Mouse (Mus musculus) kidney, adult 2 months (tissue): ENCODE results near the gene Hmgb2. TPM values are rescaled to one million over a fixed set of nuclear protein-coding genes. Genes with fewer than 3 reads are reported as not detected.

Experiments used
- DNase-seq: peaks from one replicate; pipeline ENCODE4 v3.0.0; 2021
- H3K27ac ChIP-seq: fragments of 200-500 bp; 2 replicates; pipeline ENCODE4 v1.5.1; 2012; ENCODE audit warnings: low read depth, low read length, control low read depth, inconsistent platforms; ENCODE audit not compliant: insufficient read depth
- H3K27me3 ChIP-seq: fragments of 200-500 bp; replicated peaks from 2 replicates; pipeline ENCODE4 v1.6.1; 2012; ENCODE audit warnings: mild to moderate bottlenecking, moderate library complexity, low read length, inconsistent platforms; ENCODE audit not compliant: control insufficient read depth, insufficient read depth
- H3K36me3 ChIP-seq: fragments of 200-500 bp; 2 replicates; pipeline ENCODE4 v1.6.1; 2012; ENCODE audit warnings: mild to moderate bottlenecking, moderate library complexity, low read length, inconsistent platforms; ENCODE audit not compliant: control insufficient read depth, insufficient read depth
- H3K4me1 ChIP-seq: fragments of 200-500 bp; 2 replicates; pipeline ENCODE4 v1.6.1; 2011; ENCODE audit warnings: low read length; ENCODE audit not compliant: control insufficient read depth, insufficient read depth
- H3K4me3 ChIP-seq: fragments of 200-500 bp; 2 replicates; pipeline ENCODE4 v1.5.1; 2011; ENCODE audit warnings: mild to moderate bottlenecking, low read depth, low read length, control low read depth; ENCODE audit not compliant: insufficient read depth
- CTCF ChIP-seq: fragments of 200-500 bp; conservative IDR thresholded peaks from 2 replicates; pipeline ENCODE4 v1.5.1; 2011; ENCODE audit warnings: low read depth, mild to moderate bottlenecking, control low read depth, low read length, moderate library complexity, mixed read lengths; ENCODE audit not compliant: insufficient read depth, insufficient read length
- POLR2A ChIP-seq: fragments of 200-500 bp; IDR thresholded peaks from one replicate; pipeline ENCODE4 v1.6.1; 2011; ENCODE audit warnings: low read depth, low read length, control low read depth
- WGBS: fragments of 180-500 bp; shearing (Covaris S2); methylation state at CpG from one replicate; pipeline ENCODE4 v1.1.7; 2018; 5-methylcytosine and 5-hydroxymethylcytosine counted together
- polyA plus RNA-seq: library from polyadenylated mRNA; depleted of rRNA; stranded (reverse); fragments of >200 nt; gene quantifications from 2 replicates; pipeline ENCODE4 v1.2.3, GENCODE M21; 2012; rRNA removed

Gene Hmgb2
- polyA plus RNA-seq, 1 experiment, result 6.8 TPM

DNA sequence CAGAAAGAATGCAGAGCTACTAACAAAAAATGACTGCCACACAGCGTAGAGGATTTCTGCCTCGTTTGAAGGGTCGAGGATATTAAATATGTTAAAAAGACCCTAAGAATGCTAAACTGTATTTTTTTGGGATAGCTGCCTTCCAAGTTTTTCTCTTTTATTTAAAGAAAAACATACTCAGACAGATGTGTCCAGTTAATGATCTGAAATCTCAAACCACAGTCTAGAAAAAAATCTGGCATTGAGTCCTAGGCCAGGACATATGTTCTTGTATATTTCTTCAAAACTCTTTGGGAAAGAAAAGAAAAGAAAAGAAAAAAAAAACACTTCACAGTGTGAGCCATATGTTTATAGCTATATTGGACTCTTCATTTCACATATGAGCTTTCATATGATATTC, 51.0 kb downstream of the Hmgb2 start:
- no peaks in the 10 kb centered on the region for H3K4me1 ChIP-seq
- H3K27ac ChIP-seq, result no peak overlapping the region
- no peaks in the 10 kb centered on the region for H3K36me3 ChIP-seq
- TF ChIP-seq CTCF, result no peak
- TF ChIP-seq POLR2A, result no peak
- no peaks in the 10 kb centered on the region for H3K27me3 ChIP-seq
- 92% methylated on average over 3 of the region's 3 CpGs for WGBS
- no peak for DNase-seq
- H3K4me3 ChIP-seq, result no peak overlapping the region

DNA sequence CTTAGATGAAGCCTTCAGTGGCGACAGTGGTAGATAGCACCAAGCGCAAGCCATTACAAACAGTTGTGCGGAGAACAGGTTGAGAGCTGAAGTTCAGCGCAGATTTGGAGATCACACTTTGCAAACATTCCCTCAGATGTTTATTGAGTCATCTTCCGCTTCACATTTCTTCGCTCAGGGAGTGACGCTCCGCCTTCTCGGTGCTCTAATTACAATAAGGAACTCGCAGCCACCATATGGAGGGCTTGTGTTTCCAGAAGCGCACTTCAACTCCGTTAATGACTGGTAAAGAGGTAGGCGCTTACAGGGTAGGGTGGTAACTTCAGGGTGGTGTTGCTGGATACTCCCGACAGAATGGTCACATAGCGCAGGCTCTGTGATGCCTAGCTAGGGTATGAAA, 52.0 kb downstream of the Hmgb2 start:
- WGBS, result 90% methylated on average over 15 of the region's 15 CpGs
- DNase-seq, result no peak
- Histone ChIP-seq H3K36me3 (no peaks in the 10 kb centered on the region), H3K27me3 (no peaks in the 10 kb centered on the region), H3K4me1 (no peaks in the 10 kb centered on the region), H3K27ac (no peak overlapping the region), H3K4me3 (no peak overlapping the region)
- TF ChIP-seq CTCF (no peak), POLR2A (no peak)

DNA sequence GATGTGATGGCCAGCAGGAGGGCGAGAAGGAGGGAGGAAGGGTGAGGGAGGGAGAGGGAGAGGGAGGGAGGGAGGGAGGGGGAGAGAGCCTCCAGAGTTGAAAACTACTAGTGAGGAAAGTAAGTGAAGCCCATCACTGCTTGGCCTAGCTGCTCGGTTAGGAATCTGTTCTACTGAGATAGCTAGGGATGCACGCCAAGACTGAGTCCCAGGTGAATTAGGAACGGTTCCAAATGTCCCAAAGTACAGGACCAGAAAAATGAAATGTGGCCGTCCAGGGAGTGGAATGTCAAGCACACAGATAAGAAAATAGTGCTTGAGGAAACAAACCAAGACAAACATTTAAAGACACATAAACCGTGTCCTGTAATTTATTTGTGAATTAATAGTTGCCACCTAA, 53.3 kb downstream of the Hmgb2 start:
- DNase-seq, result no peak
- TF ChIP-seq POLR2A, result no peak
- TF ChIP-seq CTCF, result no peak
- no peaks in the 10 kb centered on the region for H3K4me1 ChIP-seq
- H3K27ac ChIP-seq, result no peak overlapping the region
- H3K27me3 ChIP-seq, result no peaks in the 10 kb centered on the region
- H3K36me3 ChIP-seq, result no peaks in the 10 kb centered on the region
- no peak overlapping the region for H3K4me3 ChIP-seq
- WGBS, result 54% methylated on average over 6 of the region's 6 CpGs

Other genes with a start within 250 kb of the Hmgb2 start
- gene Hand2, start 190.9 kb upstream of the Hmgb2 start, polyA plus RNA-seq, result 0.23 and 0.33 TPM in 2 replicates
- 0.68 and 1.2 TPM in 2 replicates for gene Scrg1, start 56.0 kb upstream of the Hmgb2 start, polyA plus RNA-seq
- gene Sap30, start 24.0 kb upstream of the Hmgb2 start, polyA plus RNA-seq, result 26.6 and 35.1 TPM in 2 replicates
- 2.7 and 3.1 TPM in 2 replicates for gene Galnt7, start 141.1 kb downstream of the Hmgb2 start, polyA plus RNA-seq